Mouse (Mus musculus): ENCODE results near the gene Pole2.

DNA sequence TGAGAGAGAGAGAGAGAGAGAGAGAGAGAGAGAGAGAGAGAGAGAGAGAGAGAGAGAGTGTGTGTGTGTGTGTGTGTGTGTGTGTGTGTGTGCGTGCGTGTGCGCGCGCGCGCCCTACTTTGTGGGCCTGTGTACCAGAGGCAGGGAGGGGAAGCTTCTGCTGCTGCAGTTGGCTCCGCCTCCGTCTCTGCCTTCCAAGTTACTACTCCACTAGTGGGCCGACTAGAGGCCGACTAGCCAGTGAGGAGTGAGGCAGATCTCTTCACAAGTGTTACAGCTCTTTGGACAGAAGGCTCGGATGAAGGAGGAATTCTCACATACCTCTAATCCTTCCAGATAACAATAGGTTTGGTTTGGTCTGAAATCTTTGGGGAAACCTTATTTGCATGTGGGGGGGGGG is 48.6 kb downstream of the Pole2 start:
- TF ChIP-seq POLR2A (IDR thresholded peaks at IDR 0.05; ENCODE audit: low read depth, low read length) = no peak
- no peak for TF ChIP-seq CTCF (conservative IDR thresholded peaks at IDR 0.05; ENCODE audit: insufficient read depth, insufficient read length, low read depth, low read length)
